Mouse (Mus musculus) right cerebral cortex, postnatal 25 days (tissue): Measurements from ENCODE around the gene Taf10.
A peak's percentile ranks its signal among the peaks of the same experiment; 100 is the strongest.
"Not testable (repeated sequence)": the region's sequence is repeated elsewhere in the genome, so short reads cannot be mapped to it uniquely, and the experiment has no call there.

Experiments
- DNase-seq: peaks from one replicate; pipeline ENCODE4 v3.0.0; 2022

Gene Taf10

GRCm38 (mm10) chr7:105751491-105752433 is 7.6 kb upstream of the Taf10 start, which contains the start of gene Tpp1:
TSS of gene Tpp1 (minus strand) at chr7:105752235.
- DNase-seq = peak; percentile 92

GRCm38 (mm10) chr7:105747776-105748175 is 3.6 kb upstream of the Taf10 start:
- DNase-seq = no peak

GRCm38 (mm10) chr7:105743246-105743925 is 775 bp downstream of the Taf10 start:
- not testable (repeated sequence) for DNase-seq

GRCm38 (mm10) chr7:105742539-105743215 is 1.5 kb downstream of the Taf10 start:
- not testable (repeated sequence) for DNase-seq

DNA sequence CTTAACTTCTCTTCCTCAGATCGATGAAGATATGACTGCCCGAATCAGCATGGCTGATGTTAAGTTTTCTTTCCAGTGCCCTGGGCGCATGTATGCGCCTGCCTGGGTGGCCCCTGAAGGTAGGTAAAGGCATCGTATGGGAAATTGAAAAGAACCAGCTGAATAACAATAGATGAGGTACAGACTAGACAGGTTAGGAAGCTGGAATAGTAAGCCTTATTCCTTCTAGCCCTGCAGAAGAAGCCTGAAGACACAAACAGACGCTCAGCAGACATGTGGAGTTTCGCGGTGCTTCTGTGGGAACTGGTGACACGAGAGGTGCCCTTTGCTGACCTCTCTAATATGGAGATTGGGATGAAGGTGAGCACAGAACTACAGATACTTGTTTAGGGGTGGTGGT is 2.2 kb downstream of the Taf10 start:
- no peak for DNase-seq

DNA sequence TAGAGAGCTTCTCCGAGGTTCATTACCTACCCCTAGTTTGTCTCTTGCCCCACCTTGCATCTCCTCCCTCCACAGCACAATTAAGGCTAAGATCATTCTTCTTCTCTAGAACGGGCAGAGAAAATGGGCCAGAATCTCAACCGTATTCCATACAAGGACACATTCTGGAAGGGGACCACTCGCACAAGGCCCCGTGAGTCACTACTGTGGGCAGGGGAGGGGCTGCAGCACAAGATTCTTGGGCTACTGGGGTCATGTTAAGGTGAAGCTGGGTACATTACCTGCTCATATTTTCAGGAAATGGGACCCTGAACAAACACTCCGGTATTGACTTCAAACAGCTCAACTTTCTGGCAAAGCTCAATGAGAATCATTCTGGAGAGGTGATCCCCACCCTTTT is 3.3 kb downstream of the Taf10 start:
- DNase-seq = no peak

- no peak for DNase-seq
Observed at GRCm38 (mm10) chr7:105740089-105740795, 3.9 kb downstream of the Taf10 start.

DNA sequence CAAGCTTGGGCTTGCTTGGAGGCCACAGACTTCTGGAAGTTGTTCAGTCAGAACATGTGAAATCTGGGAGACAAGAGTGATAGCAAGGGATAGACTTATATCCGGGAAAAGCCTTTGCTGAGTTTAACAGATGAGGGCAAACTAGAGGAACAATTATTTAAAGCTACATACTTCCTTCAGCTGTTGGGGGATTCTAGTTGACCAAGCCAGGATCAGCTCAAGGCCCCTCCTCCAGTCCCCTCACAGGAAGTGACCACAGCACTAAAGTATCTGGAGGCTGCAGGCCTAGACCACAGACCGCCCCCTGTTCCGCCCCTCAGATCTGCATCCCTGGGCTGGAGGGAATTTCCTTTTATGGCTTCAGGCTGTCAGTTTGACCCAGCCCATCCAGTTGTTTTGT is 5.2 kb downstream of the Taf10 start:
- no peak for DNase-seq

GRCm38 (mm10) chr7:105738286-105738685 is 5.9 kb downstream of the Taf10 start:
- no peak for DNase-seq

GRCm38 (mm10) chr7:105737648-105738047 is 6.5 kb downstream of the Taf10 start:
- DNase-seq = no peak

DNA sequence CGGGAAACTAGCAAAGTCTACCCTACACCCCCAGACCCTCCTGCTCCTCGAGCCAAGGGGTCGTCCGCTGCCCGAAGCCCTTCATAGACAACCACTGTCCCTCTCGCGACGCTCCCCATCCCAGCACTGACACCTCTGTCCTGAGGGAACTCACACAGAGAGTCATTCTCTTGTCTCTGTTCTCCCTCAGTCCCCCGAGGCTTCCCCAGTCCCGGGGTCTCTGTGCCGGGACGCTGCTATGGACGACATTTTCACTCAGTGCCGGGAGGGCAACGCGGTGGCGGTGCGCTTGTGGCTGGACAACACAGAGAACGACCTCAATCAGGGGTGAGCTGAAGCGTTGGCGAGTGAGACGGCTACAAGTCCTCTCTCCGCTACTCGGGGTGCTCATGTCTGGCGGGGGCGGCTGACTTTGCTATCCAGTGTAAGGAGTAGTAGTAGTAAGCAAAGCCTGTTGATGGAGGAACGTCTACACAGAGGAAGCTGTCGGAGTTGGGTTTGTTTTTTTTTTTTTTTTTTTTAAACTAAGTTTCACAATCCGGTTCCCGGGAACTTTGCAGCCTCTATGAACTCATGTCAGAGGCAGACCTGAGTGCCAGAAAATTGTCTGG is 7.1 kb downstream of the Taf10 start, which contains the start of gene Rrp8:
Rrp8 (minus strand) TSS at position 475 of the 611 bp plus-strand sequence.
- peak; percentile 27 for DNase-seq

GRCm38 (mm10) chr7:105736264-105736901 is 7.8 kb downstream of the Taf10 start, which contains the start of gene Ilk:
TSS of gene Ilk (plus strand) at chr7:105736592.
- DNase-seq = peak; percentile 91

- DNase-seq = not testable (repeated sequence)
Observed at GRCm38 (mm10) chr7:105735464-105735863, 8.7 kb downstream of the Taf10 start.

- DNase-seq = no peak
Observed at GRCm38 (mm10) chr7:105734826-105735225, 9.3 kb downstream of the Taf10 start.

- DNase-seq = no peak
Observed at GRCm38 (mm10) chr7:105733836-105734235, 10.3 kb downstream of the Taf10 start.

DNA sequence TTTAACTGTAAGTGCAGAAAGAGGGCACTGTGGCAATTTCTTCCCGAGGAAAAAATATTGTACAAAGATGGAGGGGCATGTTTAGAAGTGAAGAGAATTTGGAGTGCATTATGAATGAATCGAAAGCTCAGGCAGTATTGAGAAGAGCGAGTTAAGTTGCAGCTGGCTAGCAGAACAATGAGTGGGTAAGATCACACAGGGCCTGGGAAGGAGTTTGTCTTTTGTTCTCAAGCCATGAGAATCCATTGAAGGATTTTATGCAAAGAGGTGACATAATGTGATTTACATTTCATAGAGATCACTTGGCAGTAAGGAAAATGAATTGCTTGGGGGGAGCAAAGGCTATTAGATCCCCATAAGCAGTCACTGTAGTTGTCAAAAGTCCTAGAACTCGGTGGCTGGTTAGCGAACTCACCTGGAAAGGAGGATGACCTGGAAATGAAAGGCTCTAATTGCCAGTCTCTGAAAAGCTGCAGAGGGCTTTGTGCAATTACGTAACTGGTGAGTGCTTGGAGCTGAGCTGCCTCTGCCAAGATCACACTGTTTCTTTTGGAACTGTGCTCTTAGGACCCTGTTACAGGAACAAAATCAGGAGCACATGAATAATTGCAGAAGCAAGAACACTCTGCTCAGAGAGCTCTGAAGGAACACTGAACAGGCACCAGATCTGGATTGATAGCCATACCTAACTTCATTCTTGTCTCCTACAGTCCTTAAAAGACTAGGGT is 15.3 kb downstream of the Taf10 start:
- DNase-seq = no peak

DNA sequence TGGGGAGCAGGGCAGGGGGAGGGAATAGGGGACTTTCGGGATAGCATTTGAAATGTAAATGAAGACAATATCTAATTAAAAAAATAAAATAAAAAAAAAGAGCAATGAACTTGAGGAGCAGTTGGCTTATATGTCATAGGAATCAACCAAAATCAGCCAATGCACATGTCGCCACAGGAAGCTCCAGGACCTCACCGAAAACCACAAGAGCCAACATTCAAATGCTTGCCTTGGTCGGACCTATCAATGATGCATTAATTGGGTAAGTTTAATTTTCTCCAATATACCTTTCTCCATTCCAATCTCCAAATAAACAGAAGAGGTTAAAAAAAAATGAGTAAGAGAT is 17.2 kb downstream of the Taf10 start:
- no peak for DNase-seq

GRCm38 (mm10) chr7:105726144-105726979 is 17.8 kb downstream of the Taf10 start:
- DNase-seq = peak; percentile 40

- DNase-seq = no peak
Observed at GRCm38 (mm10) chr7:105721916-105722315, 22.2 kb downstream of the Taf10 start.

GRCm38 (mm10) chr7:105715366-105715765 is 28.8 kb downstream of the Taf10 start:
- DNase-seq = no peak
